Mouse (Mus musculus) kidney, postnatal 36 days (tissue): ENCODE data around the gene Klf11.
A peak's percentile ranks its signal among the peaks of the same experiment; 100 is the strongest.

Experiments used
- DNase-seq, 2 experiments: peaks; one replicate each; pipeline ENCODE4 v3.0.0; 2021 to 2022; ENCODE audit warnings: mixed read lengths in 2 of 2

Gene Klf11

DNA sequence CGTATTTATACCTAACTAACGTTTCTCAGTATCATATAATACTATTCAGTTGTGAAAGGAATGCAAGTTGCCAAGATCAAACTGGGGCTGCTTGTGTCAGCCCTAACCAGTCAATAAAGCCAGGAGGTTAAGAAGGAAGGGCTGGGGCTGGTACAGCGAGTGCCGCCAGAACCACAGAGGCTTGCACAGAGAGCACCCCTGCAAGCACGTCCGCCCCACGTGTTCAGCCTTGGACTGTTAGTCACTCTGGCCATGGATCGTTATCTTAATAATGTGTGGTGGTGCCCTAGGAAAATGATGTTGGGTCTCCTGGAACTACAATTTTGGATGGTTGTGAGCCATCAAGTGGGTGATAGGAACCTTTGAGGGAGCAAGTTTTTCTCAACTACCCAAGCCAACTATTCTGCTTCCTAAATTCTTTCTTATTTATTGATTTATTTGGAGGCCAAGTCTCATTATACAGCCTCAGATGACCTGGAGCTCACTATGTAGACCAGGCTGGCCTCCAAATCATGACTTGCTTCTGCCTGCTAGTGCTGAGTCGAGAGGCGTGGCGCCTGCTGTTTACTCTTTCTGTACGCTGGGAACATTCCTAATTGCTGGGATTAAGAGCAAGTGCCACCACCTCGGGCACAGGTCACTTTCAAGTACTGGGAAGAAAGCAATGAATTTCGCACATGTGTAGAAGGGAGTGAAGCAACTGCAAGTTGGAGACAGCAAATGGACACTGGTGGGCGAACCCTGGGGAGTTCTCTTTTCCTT lies 54.6 kb downstream of the Klf11 start:
- DNase-seq, result peak in 1 of 2 experiments; percentile 17

DNA sequence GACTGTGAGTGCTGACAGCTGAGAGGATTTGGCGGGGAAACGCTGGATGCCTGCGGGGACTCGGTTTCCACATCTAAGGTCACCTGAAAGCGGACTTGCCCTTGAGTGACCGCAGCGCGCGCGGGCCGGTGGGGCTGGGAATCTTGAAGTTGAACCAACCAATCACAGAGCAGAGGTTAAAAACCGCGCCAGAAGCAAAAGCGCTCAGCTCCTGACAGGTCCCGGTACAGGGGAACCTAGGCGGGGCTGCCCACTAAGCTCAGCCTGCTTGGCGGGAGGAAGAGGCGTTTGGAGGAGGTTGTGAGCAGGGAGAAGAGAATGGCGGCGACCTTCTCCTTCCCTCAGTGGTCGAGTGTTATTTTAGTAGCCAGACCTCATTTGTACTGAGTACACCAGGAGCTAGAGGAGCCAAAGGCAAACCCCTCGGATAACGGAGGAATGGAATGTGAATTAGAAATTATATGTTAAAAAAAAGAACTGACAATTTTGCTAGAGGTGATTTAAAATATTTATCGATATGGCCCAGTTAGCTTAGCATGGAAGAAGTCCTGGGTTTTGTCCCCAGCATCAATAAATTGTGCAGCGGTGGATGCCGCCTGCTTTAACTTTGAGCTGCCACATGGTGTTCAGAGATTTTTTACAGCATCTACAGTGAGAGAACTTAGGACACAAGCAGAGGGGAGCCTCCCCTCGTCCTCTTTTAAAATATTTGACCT lies 55.8 kb downstream of the Klf11 start:
- peak; percentile 72 to 73 for DNase-seq

DNA sequence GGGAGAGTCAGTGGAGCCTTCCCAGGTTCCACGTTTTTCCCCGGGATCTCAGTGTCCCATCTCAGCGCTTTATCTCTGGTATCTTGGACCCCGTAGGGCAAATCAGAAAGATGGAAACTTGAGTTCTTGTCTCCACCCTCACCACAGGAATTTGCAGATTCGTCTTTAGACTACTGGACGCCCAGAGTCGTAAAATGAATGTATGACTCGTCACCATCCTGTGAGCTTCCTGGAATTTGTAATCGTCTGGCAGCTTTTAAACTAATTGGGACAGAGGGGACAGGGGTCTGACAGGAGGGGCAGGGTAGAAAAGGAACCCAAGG lies 56.4 kb downstream of the Klf11 start:
- no peak for DNase-seq

GRCm38 (mm10) chr12:24707954-24708823 lies 57.1 kb downstream of the Klf11 start, which contains the start of gene Rrm2:
Gene Rrm2 (plus strand): TSS chr12:24708241.
- DNase-seq, result peak; percentile 95 to 99

DNA sequence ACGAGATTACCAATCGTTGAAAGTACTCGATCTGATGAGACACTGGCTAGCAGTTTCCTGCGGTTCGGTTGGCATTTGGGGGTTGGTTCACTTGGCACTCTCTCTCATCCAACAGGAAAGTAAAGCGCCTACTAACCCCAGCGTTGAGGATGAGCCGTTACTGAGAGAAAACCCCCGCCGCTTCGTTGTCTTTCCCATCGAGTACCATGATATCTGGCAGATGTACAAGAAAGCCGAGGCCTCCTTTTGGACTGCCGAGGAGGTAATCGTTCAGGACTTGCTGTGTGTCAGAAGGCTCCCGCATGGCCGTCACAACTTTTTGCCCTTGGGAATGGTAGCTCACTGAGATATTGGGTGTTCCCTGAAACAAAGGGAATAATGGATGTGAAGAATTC lies 57.7 kb downstream of the Klf11 start:
- no peak for DNase-seq

GRCm38 (mm10) chr12:24709409-24709808 lies 58.3 kb downstream of the Klf11 start:
- no peak for DNase-seq

DNA sequence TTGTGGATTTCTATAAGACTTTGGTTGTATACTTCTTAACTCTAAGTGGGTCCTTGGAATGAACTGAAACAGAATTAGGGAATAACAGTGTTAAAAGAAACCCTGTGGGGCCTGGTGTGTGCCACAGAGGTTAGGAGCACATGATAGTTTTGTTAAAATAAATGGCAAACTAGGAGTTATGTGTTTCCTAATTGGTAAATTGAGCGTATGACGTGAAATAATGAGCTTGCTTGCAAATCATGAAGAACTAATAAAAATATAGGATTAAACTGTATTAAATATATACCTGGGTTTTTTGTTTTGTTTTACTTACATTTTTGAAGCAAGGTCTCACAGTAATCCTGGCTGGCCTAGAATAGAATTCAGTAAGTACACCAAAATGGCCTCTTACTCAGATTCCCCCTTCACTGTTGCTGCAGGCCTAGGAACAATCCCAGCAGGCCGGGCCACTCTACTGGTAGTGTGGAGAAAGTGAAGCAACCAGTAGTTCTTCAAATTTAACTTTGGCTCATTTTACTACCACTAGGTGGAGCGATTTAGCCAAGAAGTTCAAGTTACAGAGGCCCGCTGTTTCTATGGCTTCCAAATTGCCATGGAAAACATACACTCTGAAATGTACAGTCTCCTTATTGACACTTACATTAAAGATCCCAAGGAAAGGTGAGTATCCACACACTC lies 58.9 kb downstream of the Klf11 start:
- peak; percentile 59 to 83 for DNase-seq

DNA sequence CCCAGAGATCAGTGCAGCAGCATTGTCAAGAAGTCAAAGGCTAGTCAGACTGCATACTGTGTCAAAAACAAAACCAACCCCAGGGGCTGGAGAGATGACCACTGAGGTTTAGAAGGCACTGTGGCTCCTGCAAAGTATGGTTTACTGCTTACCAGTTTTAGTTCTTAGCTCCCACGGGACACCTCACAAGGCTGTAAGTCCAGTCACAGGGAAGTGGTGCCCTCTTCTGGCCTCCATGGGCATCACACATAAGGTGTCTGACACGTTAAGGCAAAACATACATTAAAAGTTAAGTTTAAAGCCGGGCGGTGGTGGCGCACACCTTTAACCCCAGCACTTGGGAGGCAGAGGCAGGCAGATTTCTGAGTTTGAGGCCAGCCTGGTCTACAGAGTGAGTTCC lies 59.6 kb downstream of the Klf11 start:
- peak in 1 of 2 experiments; percentile 60 for DNase-seq
